Mouse (Mus musculus): ENCODE measurements at regions not wholly inside any gene's neighbourhood (a gene's known extent, or its start where the extent isn't known, plus 50 kb on each side); places are given as distances from the start of the nearest gene placed in this dataset.

DNA sequence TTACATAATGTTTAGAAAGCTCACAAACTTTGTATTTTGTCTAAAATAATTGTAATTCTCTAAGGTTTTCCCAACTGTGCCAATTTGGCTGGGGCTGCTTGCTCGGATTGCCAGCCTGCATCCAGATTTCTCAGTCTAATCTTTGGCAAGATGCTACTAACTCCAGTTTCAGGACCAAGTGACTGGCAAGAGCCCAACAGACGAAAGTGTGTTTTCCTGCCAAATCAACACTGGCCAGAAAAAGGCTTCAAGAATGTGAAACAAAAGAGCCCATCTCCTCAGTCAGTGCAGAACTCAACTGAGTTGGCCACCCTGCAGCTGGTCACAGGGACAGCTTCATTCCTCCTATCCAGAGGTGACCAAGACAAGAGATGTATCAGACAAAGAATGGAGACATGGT is 627.3 kb upstream of the Acvr2a start:
- TF ChIP-seq CTCF (IDR thresholded peaks at IDR 0.05), result no peak
- no peak for TF ChIP-seq EP300 (IDR thresholded peaks at IDR 0.05)

All from lung, postnatal 0 days (tissue).